Mouse (Mus musculus): ENCODE data around the gene Slc38a2. TPM values are rescaled to one million over a fixed set of nuclear protein-coding genes. Genes with fewer than 3 reads are reported as not detected.

Gene Slc38a2
- total RNA-seq, 2 experiments from 2014 or later, result 80.6 to 101 TPM

Other genes with a start within 250 kb of the Slc38a2 start
- 10 to 100 TPM; 60.6 to 69.7 TPM for gene Scaf11, start 238.9 kb downstream of the Slc38a2 start, total RNA-seq (2021)
- gene Slc38a1, start 56.8 kb downstream of the Slc38a2 start, total RNA-seq (2021), result 10 to 100 TPM; 19.6 to 23.8 TPM

Measured in gastrocnemius, postnatal 4 days (tissue).